Comparison of ENCODE assay signal across 8 mouse cellular contexts in genomic region chr19:7416834-7417735, GRCm38 (mm10). TPM values are rescaled to one million over a fixed set of nuclear protein-coding genes. Genes with fewer than 3 reads are reported as not detected.
DNase-seq lines count a peak whose midpoint lies in the region; ATAC-seq and TF ChIP-seq lines count a peak whose summit lies in the region.

TSS of gene 2700081O15Rik (plus strand) at chr19:7417625.

- H3K9ac ChIP-seq in forebrain, embryonic 13.5 days = peak within 1 kb of the TSS; percentile 99
- H3K9ac ChIP-seq in heart, embryonic 15.5 days = peak within 1 kb of the TSS; percentile 99
- H3K9ac ChIP-seq in liver, postnatal 0 days (replicated peaks) = peak within 1 kb of the TSS; percentile 75

- peak within 1 kb of the TSS; percentile 88 for H3K4me2 ChIP-seq in forebrain, embryonic 13.5 days
- H3K4me2 ChIP-seq in heart, embryonic 15.5 days = peak within 1 kb of the TSS; percentile 84
- peak within 1 kb of the TSS; percentile 93 for H3K4me2 ChIP-seq in liver, postnatal 0 days (ENCODE audit: low read depth, low read length)

- peaks cover 22% of the 10 kb centered on the region for H3K36me3 ChIP-seq in E14TG2a.4 (ENCODE audit: insufficient read depth, low read length)
- peaks cover 24% of the 10 kb centered on the region for H3K36me3 ChIP-seq in forebrain, embryonic 13.5 days (ENCODE audit: poor library complexity, severe bottlenecking)
- peaks cover 13% of the 10 kb centered on the region; the same call in 1 of the 2 replicates for H3K36me3 ChIP-seq in heart, embryonic 15.5 days
- no peaks in the 10 kb centered on the region for H3K36me3 ChIP-seq in liver, postnatal 0 days (replicated peaks; ENCODE audit: insufficient read depth, low read length)

- peak; percentile 65 for TF ChIP-seq POLR2A in brain, embryonic 14.5 days (IDR thresholded peaks at IDR 0.05; ENCODE audit: borderline replicate concordance, extremely low read depth, insufficient read depth, insufficient read length, poor library complexity, severe bottlenecking)
- TF ChIP-seq POLR2A in olfactory bulb, adult 2 months (IDR thresholded peaks at IDR 0.05; ENCODE audit: insufficient read depth, low read depth, low read length) = no peak

- TF ChIP-seq CTCF in E14TG2a.4 (conservative IDR thresholded peaks at IDR 0.05; ENCODE audit: low read length) = no peak
- no peak for TF ChIP-seq CTCF in brain, embryonic 14.5 days (IDR thresholded peaks at IDR 0.05; ENCODE audit: borderline replicate concordance, extremely low read depth, insufficient read depth, insufficient read length)
- TF ChIP-seq CTCF in liver, postnatal 0 days (IDR thresholded peaks at IDR 0.05; ENCODE audit: low read depth) = no peak
- TF ChIP-seq CTCF in olfactory bulb, adult 2 months (IDR thresholded peaks at IDR 0.05; ENCODE audit: insufficient read depth, low read depth, low read length) = no peak

- H3K27ac ChIP-seq in forebrain, embryonic 13.5 days = peak within 1 kb of the TSS; percentile 98
- H3K27ac ChIP-seq in heart, embryonic 15.5 days = peak within 1 kb of the TSS; percentile 91
- peak within 1 kb of the TSS; percentile 34; the same call in 1 of the 2 replicates for H3K27ac ChIP-seq in liver, postnatal 0 days (ENCODE audit: low read depth)
- peak within 1 kb of the TSS; percentile 29 for H3K27ac ChIP-seq in olfactory bulb, adult 2 months (ENCODE audit: insufficient read depth, low read depth, low read length)

- no peaks in the 10 kb centered on the region for H3K9me3 ChIP-seq in E14TG2a.4 (ENCODE audit: low read length)
- no peaks in the 10 kb centered on the region for H3K9me3 ChIP-seq in forebrain, embryonic 13.5 days (replicated peaks)
- H3K9me3 ChIP-seq in heart, embryonic 15.5 days (replicated peaks) = no peaks in the 10 kb centered on the region
- H3K9me3 ChIP-seq in liver, postnatal 0 days (ENCODE audit: low read length) = no peaks in the 10 kb centered on the region

- peaks cover 64% of the 10 kb centered on the region for H3K4me1 ChIP-seq in E14TG2a.4 (replicated peaks; ENCODE audit: low read depth, low read length)
- H3K4me1 ChIP-seq in forebrain, embryonic 13.5 days = peaks cover 47% of the 10 kb centered on the region
- H3K4me1 ChIP-seq in heart, embryonic 15.5 days (replicated peaks) = peaks cover 47% of the 10 kb centered on the region
- H3K4me1 ChIP-seq in liver, postnatal 0 days (ENCODE audit: insufficient read depth) = peaks cover 20% of the 10 kb centered on the region
- peaks cover 29% of the 10 kb centered on the region for H3K4me1 ChIP-seq in olfactory bulb, adult 2 months (ENCODE audit: control insufficient read depth, insufficient read depth, low read length)

- TF ChIP-seq EP300 in liver, postnatal 0 days (IDR thresholded peaks at IDR 0.05; ENCODE audit: low read depth) = no peak

- WGBS in forebrain, embryonic 13.5 days = under 1% methylated on average over 62 of the region's 107 CpGs
- under 1% methylated on average over 105 of the region's 107 CpGs for WGBS in heart, embryonic 15.5 days
- under 1% methylated on average over 72 of the region's 107 CpGs for WGBS in liver, postnatal 0 days (ENCODE audit: insufficient replicate concordance)
- WGBS in olfactory bulb, adult 2 months = 3% methylated on average over 107 of the region's 107 CpGs

- peaks cover 59% of the 10 kb centered on the region for H3K27me3 ChIP-seq in E14TG2a.4 (ENCODE audit: insufficient read depth, low read length)
- no peaks in the 10 kb centered on the region for H3K27me3 ChIP-seq in forebrain, embryonic 13.5 days
- no peaks in the 10 kb centered on the region for H3K27me3 ChIP-seq in heart, embryonic 15.5 days
- peaks cover 24% of the 10 kb centered on the region for H3K27me3 ChIP-seq in liver, postnatal 0 days (ENCODE audit: insufficient read depth, low read length)

- peak; percentile 60 for ATAC-seq in forebrain, embryonic 13.5 days
- ATAC-seq in heart, embryonic 15.5 days (replicated peaks; ENCODE audit: insufficient number of reproducible peaks, insufficient read depth, low FRiP score, low read depth) = peak; percentile 81
- peak; percentile 65 for ATAC-seq in liver, postnatal 0 days

- peak; percentile 92 for DNase-seq in brain, embryonic 14.5 days (ENCODE audit: low read depth)
- DNase-seq in kidney, postnatal 25 days = peak; percentile 84 to 89
- DNase-seq in liver, postnatal 0 days = peak; percentile 71
- DNase-seq in thymus, postnatal 10 days (ENCODE audit: low spot score in 2 of 2) = peak; percentile 67 to 77

- H3K4me3 ChIP-seq in E14TG2a.4 (replicated peaks; ENCODE audit: low read length) = peak within 1 kb of the TSS; percentile 98
- H3K4me3 ChIP-seq in forebrain, embryonic 13.5 days = peak within 1 kb of the TSS; percentile 85
- H3K4me3 ChIP-seq in heart, embryonic 15.5 days = peak within 1 kb of the TSS; percentile 90
- H3K4me3 ChIP-seq in liver, postnatal 0 days (ENCODE audit: low read depth, low read length) = peak within 1 kb of the TSS; percentile 62
- H3K4me3 ChIP-seq in olfactory bulb, adult 2 months (ENCODE audit: insufficient read depth, low read depth, low read length) = peak within 1 kb of the TSS; percentile 77

RNA-seq across cellular contexts. Expression of gene 2700081O15Rik, which starts in this region (rescaled TPM):
- polyA plus RNA-seq in brain, embryonic 14.5 days (2012; rRNA removed) = 162 and 167 TPM in 2 replicates
- 16.7 and 18.2 TPM in 2 replicates for polyA plus RNA-seq in forebrain, embryonic 13.5 days (2015; fragmentation: Nextera tagmentation; extraction: Ambion mirVana)
- 3.3 and 4.7 TPM in 2 replicates for polyA plus RNA-seq in heart, embryonic 15.5 days (2015; fragmentation: Nextera tagmentation; extraction: Ambion mirVana)
- 0.58 and 0.75 TPM in 2 replicates for polyA plus RNA-seq in liver, postnatal 0 days (2015; fragmentation: Nextera tagmentation; extraction: Ambion mirVana)
- polyA plus RNA-seq in olfactory bulb, adult 2 months (2012; ENCODE audit: insufficient read depth, insufficient read length, low replicate concordance, missing spikeins) = 113 TPM in 1 of 2 replicates, not detected in the other

Comparison
In these comparisons a context has a peak if more than half of its experiments do, and no peak if none do; other contexts are left out.
1. Peak in every context shown above with its lines: DNase-seq, ATAC-seq, H3K4me3 ChIP-seq and H3K27ac ChIP-seq.
2. Peak in DNase-seq, ATAC-seq, H3K4me3 ChIP-seq, H3K27ac ChIP-seq, H3K9ac ChIP-seq and H3K4me2 ChIP-seq in liver, postnatal 0 days; RNA of the gene not detected or under 1 TPM.
3. H3K27ac ChIP-seq: peak in every context shown above with its lines; median percentile 98 in forebrain, embryonic 13.5 days; 91 in heart, embryonic 15.5 days; 34 in liver, postnatal 0 days; 29 in olfactory bulb, adult 2 months.